Comparison of ENCODE assay signal across 8 mouse cellular contexts in the genomic region with DNA sequence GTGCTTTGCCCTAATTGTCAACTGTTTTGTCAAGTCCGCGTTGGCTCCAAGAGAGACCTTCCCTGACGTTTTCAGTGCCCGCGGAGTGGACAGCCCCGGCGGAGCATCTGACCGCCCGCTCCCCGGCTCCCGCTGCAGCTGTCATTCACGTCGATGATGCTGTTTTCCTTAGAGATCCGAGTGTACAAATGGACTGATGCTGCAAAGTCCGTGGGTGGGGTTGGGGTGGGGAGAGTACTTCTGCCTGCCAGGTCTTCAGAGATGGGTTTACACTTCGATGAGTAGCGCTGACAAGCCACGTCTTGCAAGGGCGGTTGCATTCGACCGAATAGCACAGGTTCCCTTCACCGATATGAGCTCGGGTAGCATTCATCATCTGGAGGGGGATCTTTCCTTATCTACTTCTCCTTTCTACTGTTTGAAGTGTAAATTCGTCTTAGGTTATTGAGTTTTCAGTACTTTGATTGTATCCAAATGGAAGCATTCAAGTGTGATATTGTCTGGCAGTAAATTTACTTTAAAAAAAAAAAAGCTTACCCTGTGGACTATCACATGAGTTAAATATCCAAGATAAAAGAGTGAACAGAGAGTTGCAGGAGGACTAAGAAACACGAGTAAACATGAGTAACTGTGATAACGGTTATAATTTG. TPM values are rescaled to one million over a fixed set of nuclear protein-coding genes. Genes with fewer than 3 reads are reported as not detected.
A peak's percentile ranks its signal among the peaks of the same experiment; 100 is the strongest.
DNase-seq lines count a peak whose midpoint lies in the region.

No protein-coding gene starts in this region.

- peak overlapping the region; percentile 100 for H3K4me3 ChIP-seq in erythroblast, embryonic 14.5 days (replicated peaks)

- DNase-seq in thymus, postnatal 0 days (ENCODE audit: low spot score): peak; percentile 28
- no peak for DNase-seq in thymus, postnatal 25 days
- DNase-seq in liver: peak; percentile 58
- peak; percentile 73 for DNase-seq in splenic B cell, adult 2 months (ENCODE audit: low read depth, low spot score)
- no peak for DNase-seq in frontal cortex, postnatal 10 days (ENCODE audit: low spot score in 2 of 2)
- DNase-seq in kidney, adult 8-10 months: no peak
- DNase-seq in lung, postnatal 10 days: no peak

- H3K9me3 ChIP-seq in erythroblast, embryonic 14.5 days (ENCODE audit: control insufficient read depth, low read length): no peaks in the 10 kb centered on the region

- H3K4me1 ChIP-seq in erythroblast, embryonic 14.5 days (ENCODE audit: control insufficient read depth): peaks cover 32% of the 10 kb centered on the region

- H3K27me3 ChIP-seq in erythroblast, embryonic 14.5 days (ENCODE audit: control insufficient read depth): no peaks in the 10 kb centered on the region
- H3K27me3 ChIP-seq in splenic B cell, adult 2 months (ENCODE audit: control insufficient read depth, insufficient read depth, low read length, poor library complexity, severe bottlenecking): no peaks in the 10 kb centered on the region

- H3K36me3 ChIP-seq in erythroblast, embryonic 14.5 days (ENCODE audit: control insufficient read depth): peaks cover 4% of the 10 kb centered on the region; the same call in 1 of the 2 replicates
- peaks cover 1% of the 10 kb centered on the region; the same call in 1 of the 2 replicates for H3K36me3 ChIP-seq in splenic B cell, adult 2 months (ENCODE audit: control insufficient read depth, insufficient read depth, low read length, poor library complexity, severe bottlenecking)

RNA-seq across cellular contexts. Expression of gene Akain1, which starts 21.3 kb away (rescaled TPM):
- not detected in 2 replicates for polyA plus RNA-seq in thymus, postnatal 0 days (2015; fragmentation: Nextera tagmentation; extraction: Ambion mirVana)
- not detected in 2 replicates for polyA plus RNA-seq in erythroblast, embryonic 14.5 days (2012)

RNA-seq across cellular contexts. Expression of gene Zbtb14, which starts 35.0 kb away (rescaled TPM):
- polyA plus RNA-seq in thymus, postnatal 0 days (2015; fragmentation: Nextera tagmentation; extraction: Ambion mirVana): 21.0 and 21.5 TPM in 2 replicates
- 0.23 and 0.25 TPM in 2 replicates for polyA plus RNA-seq in erythroblast, embryonic 14.5 days (2012)

Comparison
In these comparisons a context has a peak if more than half of its experiments do, and no peak if none do; other contexts are left out.
1. DNase-seq: peak in thymus, postnatal 0 days (single experiment), liver (single experiment) and splenic B cell, adult 2 months (single experiment); none in thymus, postnatal 25 days (single experiment), frontal cortex, postnatal 10 days (0 of 2), kidney, adult 8-10 months (0 of 2) and lung, postnatal 10 days (single experiment).
2. RNA of gene Zbtb14, which starts 35.0 kb away (polyA plus RNA-seq): 21.0 to 21.5 TPM in thymus, postnatal 0 days; 0.23 to 0.25 TPM in erythroblast, embryonic 14.5 days; every median in the first group is over 10 times any median in the second.